Mouse (Mus musculus): ENCODE measurements around the gene Myo18a. TPM values are rescaled to one million over a fixed set of nuclear protein-coding genes. Genes with fewer than 3 reads are reported as not detected.

Gene Myo18a
- total RNA-seq, 2 experiments from 2014 or later, result 8.8 to 48.5 TPM

DNA sequence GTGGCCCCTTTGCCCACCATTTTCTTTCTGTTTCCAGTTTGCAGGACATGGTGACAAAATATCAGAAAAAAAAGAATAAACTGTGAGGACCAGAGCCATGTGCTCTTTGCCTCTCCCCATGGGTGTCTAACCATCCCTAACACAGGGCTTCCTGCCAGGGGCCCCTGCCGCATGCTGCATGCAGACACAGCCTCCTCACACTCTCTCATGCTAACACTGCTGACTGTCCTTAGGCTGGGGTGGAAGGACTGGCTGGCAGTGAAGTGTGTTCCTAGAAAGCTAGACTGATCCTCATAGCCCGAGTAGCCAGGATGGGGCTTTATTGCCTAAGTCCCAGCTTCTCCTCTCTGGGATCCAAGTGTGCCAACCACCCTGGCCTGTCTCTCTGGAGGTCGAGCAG lies 91.6 kb downstream of the Myo18a start:
- no peak for ATAC-seq (replicated peaks; ENCODE audit: low FRiP score, poor library complexity, severe bottlenecking)

DNA sequence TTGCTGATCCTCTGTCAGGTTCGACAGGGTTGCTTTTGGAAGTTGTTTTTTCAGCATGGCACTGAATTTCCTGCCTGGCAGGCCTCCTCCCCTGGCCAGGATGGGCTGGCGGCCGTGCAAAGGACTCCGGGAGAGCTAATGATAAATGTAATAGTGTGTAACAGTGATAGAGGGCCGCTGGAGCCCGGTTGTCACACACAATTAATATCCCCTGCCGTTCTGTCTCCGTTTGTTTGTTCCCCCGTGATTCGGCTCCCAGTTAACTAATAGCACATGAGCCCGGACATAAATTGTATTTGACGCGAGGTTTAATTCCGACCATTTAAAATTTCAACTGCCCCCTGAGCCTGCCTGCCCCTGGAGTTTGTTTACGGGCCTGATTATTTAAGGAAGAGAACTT lies 92.3 kb downstream of the Myo18a start:
- no peak for ATAC-seq (replicated peaks; ENCODE audit: low FRiP score, poor library complexity, severe bottlenecking)

DNA sequence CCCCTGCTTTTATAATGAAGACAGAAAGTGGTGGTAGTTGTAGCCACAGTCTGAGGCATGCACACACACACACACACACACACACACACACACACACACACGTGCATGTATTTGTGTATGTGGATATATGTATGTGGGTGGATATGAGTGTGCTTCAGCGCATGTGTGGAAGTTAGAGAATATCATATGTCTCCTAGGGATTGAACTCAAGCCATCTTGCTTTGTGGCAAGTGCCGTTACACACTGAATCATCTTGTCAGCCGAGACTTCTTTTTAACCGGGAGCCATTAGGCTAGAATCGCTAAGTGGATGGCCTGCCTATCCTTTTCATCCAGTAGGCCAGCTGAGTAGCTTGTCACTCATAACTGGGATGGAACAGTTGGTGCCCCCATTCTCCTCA lies 94.0 kb downstream of the Myo18a start:
- no peak for ATAC-seq (replicated peaks; ENCODE audit: low FRiP score, poor library complexity, severe bottlenecking)

DNA sequence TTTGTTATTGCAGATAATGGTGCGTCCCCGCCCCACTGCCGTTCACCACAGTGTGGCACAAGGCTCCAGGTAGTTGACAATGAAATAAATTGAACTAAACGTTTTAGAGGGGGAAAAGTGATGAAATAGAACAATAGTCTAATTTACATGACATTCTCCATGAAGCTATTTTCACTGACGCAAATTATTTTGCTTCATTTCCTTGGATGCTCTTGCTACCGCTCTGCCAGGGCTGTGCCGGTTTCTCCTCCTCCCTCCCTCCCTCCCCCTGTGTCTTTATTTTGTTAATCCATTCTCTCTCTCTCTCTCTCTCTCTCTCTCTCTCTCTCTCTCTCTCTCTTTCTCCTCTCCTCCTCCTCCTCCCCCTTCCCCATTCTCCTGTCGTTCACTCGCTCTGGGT lies 95.5 kb downstream of the Myo18a start:
- no peak for ATAC-seq (replicated peaks; ENCODE audit: low FRiP score, poor library complexity, severe bottlenecking)

DNA sequence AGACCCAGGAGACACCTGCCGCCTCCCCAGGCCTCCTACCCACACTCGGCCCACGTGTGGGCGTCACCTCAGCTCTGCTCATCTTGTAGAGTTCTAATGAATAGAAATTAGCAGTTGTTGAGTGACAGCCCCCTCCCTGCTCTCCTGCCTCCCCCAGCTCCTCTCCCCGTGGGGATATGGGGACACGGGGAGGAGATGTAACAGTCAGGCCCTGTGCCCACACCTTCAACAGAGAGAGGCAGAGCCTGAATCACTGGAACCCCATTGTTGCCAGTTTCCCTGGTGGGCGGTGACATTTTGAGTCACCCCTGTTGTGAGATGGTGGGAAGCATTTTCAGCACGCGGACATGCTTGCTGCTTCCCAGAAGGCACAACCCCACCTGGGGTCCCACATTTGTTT lies 97.9 kb downstream of the Myo18a start:
- ATAC-seq (replicated peaks; ENCODE audit: low FRiP score, poor library complexity, severe bottlenecking), result no peak

DNA sequence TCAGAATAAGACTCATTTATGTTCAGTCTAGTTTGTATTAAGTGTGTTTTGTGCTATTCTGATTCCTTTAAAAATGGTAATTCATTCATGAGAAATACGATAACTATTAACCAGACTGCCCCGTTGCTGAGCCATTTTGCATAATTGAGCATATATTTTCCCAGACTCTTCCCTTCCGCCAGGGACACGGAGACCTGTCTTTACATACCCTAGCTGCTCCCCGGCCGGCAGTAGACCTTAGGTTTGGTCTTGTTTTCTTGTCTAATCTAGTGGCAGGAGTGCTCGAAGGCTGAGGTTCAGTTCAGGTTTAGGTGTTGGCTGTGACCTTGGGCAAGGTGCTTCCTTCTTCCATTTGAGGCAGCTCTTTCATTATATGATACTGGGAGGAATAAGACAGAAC lies 99.8 kb downstream of the Myo18a start:
- ATAC-seq (replicated peaks; ENCODE audit: low FRiP score, poor library complexity, severe bottlenecking), result no peak

DNA sequence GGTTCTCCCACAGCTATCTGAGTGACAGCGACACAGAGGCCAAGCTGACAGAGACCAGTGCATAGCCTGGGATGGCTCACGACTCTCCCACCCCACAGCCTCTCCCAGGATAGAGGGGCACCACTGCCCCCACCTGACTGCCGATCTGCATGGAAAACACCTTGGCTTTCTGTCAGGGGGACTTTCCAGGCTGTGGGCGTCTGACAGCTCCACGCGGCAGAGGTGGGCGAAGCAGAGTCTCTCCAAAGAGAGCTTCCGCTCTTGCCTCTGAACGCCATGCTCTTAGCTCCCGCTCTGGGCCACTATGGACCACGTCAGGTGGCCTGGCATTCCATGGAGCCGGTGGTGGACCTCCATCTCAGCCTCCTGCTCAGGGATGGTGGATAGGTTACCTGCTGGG lies 101.7 kb downstream of the Myo18a start:
- no peak for ATAC-seq (replicated peaks; ENCODE audit: low FRiP score, poor library complexity, severe bottlenecking)

DNA sequence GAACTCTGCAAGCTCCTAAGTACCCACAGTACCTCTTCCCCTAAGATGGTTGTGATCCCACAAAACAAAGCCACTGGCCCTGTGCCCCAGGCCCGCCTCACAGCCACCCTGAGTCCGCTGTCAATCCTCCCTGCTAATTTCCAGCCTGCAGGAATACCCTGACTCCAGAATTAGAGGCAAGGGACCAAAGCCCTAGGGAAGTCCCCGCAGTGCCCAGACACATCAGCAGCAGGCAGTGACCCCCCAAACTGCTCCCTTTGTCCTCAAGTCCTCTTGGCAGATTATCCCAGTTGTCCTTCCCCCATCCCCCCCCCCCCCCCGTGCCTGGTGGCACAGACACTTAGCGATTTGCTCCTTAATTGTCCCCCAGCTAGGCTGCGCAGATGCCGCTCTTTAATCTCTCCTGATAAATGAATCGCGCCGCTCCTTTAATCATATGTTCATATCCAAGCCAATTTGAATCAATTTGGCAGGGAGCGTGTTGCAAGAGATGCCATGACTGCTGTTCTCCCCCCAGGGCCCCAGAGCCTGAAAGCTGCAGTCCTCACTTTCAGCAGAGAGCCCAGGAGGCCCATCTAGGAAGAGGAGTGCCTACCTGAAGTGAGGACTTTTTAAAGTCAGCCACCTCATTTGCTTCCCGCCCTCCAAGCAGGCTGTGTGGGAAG lies 104.5 kb downstream of the Myo18a start:
- no peak for ATAC-seq (replicated peaks; ENCODE audit: low FRiP score, poor library complexity, severe bottlenecking)

DNA sequence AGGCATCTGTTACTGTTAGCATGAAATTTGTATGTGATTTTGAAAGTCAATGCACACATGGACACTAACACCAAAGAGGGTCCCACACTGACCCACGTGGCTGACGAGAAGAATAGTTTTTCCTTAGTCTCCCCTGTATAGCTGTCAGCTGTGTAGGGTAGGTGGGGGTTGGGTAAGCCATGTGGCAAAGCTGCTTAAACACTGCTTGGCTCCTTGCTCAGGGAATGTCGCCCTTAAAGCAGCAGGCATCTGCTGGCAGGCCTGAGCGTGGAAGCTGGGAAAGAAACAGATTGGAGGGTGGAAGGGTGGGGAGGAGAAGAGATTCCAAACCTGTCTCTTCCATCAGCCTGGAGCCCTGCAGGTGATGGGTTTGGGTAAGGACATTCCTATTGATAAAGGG lies 108.4 kb downstream of the Myo18a start:
- ATAC-seq (replicated peaks; ENCODE audit: low FRiP score, poor library complexity, severe bottlenecking), result no peak

DNA sequence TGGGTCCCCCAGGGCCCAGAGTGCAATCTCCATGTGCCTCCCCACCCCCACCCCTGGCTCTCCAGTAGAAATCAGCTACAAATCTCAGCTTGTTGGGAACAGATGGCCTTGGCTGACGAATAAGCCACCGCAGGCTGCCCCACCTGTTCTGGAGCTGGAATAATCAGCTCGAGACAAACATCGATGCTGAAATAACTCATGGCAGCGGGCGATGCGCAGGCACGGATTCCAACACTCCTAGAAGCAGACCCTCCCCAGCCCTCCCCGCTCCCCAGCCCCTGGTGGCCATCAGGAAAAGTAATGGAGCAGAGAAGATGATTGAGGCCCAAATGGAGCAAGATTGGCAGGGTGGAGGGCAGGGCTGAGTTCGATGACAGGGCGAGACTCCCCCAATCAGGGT lies 109.2 kb downstream of the Myo18a start:
- ATAC-seq (replicated peaks; ENCODE audit: low FRiP score, poor library complexity, severe bottlenecking), result no peak

DNA sequence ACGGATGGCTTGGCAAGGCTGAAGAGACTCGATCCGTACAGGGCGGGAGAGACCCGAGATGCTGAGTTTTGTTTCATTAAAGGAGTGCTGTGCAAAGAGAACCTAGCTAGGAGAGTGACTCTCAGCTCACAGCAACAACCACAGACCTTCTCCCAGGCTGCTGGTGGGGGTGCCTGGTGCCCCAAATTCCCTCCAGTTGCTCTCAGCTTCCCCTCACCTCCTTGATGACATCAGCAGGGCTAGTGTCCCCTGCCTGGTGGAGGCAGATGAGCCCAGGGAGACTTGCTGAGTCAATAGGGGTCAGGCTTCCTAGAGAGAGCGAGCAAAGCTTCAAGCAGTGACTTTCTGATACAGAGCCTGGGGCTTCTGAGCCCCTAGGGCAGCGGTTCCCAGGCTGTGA lies 109.6 kb downstream of the Myo18a start:
- ATAC-seq (replicated peaks; ENCODE audit: low FRiP score, poor library complexity, severe bottlenecking), result no peak

DNA sequence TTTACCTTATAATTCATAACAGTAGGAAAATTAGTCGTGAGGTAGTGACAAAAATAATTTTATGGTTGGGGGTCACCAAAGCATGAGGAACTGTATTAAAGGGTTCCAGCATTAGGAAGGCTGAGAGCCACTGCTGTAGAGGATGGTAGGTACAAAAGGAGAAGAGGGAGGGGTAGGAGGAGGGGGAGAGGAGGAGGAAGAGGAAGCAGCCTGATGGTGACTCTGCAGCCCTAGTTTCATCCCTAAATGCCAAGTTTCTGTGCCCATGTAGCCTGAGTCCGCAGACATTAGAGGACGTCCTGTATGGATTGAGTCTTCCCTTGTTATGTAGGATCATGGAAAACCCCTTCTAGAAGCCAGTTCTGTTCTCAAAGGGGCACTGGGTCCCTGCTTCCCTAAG lies 110.1 kb downstream of the Myo18a start:
- ATAC-seq (replicated peaks; ENCODE audit: low FRiP score, poor library complexity, severe bottlenecking), result no peak

DNA sequence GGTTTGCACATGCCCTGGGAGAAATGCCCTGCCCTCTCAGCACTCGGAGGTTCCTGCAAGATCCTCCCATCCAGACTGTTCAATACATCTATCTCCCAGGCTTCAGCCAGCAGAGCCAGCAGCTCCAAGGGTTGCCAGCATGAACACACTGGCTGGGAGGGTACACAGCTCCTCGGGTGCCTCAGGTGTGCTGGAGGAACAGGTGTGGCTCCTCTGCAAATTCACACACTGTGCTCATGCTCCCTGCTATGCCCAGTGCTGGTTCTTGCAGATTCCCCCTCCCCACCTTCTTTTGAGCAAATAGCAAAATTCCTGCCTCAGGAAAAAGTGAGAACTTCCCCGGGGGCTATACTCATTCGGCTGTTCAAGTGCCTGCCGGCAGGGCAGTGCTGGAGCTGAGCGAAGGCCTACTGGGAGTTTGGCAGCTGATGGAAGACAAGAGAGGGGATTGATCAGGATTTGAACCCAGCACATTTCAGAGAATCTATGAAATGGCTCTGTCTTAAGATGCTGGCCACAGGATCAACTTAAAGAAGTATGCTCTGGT lies 111.7 kb downstream of the Myo18a start:
- no peak for ATAC-seq (replicated peaks; ENCODE audit: low FRiP score, poor library complexity, severe bottlenecking)

DNA sequence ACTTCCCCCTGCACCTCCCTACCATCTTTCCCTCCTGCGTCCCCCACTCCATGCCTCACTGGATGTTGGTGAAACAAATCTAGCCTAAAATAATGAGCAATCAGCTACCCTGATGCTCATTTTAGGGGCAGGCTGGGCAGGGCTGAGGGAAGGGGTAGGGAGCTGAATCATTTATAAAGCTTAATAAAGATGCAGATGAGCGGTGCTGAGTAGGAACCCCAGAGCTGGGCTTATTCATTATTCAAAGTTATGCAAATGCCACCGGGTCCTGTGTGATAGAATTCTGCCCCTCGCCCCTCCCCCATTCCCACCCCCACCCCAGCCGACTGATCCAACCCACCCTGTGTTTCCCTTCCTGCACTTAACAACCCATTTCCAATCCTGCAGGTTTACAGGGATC lies 112.2 kb downstream of the Myo18a start:
- no peak for ATAC-seq (replicated peaks; ENCODE audit: low FRiP score, poor library complexity, severe bottlenecking)

DNA sequence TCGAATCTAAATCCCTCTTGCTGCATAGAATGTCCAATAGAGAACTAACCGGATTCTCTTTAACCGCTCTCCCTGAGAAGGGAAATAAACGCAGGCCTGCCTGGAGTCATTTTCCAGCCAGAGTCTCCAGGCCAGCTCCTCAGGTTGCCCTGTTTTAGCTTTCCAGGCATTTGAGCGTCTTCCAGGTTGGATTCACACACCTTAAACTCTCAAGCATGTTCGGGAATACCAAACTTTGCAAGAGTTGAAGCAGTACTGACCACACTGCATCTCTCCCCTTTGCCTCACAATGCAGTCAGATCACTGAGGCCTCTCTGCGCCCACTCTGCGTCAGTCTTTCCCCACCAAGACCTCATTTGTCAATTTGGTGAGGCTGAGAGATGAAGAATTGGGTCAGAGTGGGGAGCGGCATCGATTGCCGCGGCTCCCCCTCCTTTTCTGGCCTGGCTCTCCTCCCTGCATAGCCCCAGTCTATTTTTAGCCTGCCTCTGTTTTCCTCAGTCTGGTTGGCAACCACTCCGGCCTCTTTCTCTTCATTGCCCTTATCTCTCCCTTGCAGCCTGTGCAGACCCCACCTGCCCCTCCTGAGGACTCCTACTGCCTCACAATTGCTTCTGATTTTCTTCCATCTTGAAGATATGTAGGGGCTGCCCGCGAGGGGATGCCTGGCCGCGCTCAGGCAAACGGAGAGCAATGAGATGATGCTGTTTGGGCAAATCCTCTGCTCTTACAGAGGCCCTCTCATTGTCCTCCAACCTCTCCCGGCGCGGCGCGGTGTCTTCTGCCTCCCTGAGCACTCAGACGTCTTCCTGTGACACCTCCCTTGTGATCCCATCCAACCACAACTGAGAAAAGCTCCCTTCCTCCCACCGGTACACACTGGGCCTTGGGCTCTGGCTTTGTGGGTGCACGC lies 113.1 kb downstream of the Myo18a start:
- ATAC-seq (replicated peaks; ENCODE audit: low FRiP score, poor library complexity, severe bottlenecking), result no peak

DNA sequence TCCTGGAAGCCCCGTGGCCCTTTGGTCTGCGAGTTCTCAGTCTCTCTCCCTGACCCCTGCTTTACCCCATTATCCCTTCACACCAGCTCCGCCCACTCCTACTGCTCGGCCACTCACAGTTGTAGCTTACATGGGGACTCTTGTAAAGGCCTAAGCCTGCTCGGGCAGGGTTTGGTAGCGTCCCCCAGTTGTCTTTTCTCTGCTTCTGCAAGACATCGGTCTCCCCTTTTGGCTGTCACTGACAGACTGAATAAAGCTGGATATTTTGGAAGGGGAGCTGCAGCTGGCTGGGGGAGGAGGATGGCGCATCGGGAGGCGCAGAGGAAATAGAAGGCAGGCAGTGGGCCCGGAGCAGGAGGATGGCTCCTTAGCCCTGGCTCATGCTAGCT lies 113.7 kb downstream of the Myo18a start:
- ATAC-seq (replicated peaks; ENCODE audit: low FRiP score, poor library complexity, severe bottlenecking), result no peak

DNA sequence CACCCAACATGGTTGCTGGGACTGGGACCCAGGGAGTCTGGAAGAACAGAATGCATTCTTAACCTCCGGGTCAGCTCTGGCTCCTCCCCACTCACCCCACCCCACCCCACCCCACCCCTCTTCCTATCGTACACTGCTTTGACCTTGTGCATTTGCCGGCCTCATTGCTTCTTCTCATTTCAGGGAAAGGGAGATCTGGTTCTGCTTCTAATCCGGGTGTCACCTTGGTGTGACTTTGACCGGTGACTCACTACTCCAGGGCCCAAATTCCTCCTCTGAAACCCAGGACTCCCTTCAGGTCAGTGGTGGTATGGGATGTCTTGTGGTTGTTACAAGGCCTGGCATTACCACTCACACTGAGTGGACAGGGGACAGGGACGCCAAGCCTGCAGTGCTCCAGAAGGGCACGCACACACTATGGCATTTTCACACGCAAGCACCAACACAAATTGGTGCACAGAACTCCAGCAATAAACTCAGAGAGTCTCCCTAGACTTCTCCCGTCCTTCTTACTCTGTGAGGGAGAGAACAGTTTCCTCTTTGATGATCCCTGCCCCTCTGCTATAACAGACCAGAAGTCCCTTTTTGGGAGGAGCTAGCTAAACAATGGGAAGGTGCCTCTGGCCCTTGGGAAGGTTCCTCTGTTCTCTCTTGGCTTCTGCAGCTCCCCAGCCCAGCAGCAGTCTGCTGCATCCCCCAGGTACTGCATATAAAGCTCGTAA lies 121.6 kb downstream of the Myo18a start:
- ATAC-seq (replicated peaks; ENCODE audit: low FRiP score, poor library complexity, severe bottlenecking), result no peak

DNA sequence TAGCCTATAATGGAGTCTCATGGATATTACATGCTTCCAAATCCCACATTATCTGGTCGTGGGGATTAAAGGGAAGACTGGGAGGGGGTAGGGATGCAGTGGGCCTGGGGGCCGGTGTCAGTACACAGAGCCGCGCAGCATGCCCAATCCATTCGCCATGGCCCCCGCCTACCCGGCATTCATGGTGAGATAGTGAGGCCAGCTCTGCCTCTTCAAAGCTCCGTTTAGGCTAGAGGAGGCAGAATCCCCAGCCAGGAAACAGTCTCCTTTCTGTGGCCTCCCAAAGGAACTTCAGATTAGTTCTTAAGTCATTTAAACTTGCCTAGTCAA lies 122.2 kb downstream of the Myo18a start:
- no peak for ATAC-seq (replicated peaks; ENCODE audit: low FRiP score, poor library complexity, severe bottlenecking)

DNA sequence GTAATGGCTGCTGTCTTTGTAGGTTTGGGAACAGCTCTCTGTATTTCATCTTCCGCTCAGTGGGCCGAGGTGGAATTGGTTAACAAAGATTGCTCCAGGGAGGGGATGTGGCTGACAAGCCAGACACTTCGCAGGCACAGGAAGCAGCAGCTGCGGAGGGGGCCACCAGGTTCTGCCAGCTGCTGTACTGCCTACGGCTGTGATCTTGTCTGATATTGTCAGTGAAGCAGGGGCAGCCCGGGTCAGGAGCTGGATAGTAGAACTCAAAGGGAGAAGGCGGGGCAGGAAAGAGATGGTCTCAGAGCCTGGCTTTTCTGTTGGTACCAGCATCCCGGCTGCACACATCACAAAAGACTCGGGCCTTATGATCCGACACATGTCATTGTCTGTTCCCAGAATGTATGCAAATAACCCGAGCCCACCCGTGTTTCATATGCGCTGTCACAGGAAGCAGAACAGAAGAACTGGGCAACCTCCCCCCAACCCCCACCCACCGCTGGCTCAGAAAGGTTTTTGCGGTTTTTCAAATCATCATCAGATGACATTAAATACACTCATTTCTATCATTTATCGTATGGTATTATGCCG lies 124.4 kb downstream of the Myo18a start:
- no peak for ATAC-seq (replicated peaks; ENCODE audit: low FRiP score, poor library complexity, severe bottlenecking)

DNA sequence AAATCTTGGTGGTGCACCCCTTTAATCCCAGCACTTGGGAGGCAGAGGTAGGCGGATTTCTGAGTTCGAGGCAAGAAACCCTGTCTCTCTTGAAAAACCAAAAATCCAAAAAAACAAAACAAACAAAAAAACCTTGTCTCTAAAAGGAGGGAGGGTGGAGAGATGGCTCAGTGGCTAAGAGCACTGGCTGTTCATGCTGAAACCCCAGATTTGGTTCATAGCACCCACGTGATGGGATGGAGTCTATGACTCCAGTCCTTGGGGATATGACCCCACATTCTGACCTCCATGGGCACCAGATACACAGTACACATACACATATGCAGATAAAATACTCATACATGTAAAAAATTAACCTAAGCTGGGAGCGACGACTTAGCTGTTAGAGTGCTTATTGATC lies 125.8 kb downstream of the Myo18a start:
- ATAC-seq (replicated peaks; ENCODE audit: low FRiP score, poor library complexity, severe bottlenecking), result no peak
